Mouse (Mus musculus) ovary, postnatal 36 days (tissue): ENCODE measurements around the gene Cisd2.

Experiments
- DNase-seq: peaks from one replicate; pipeline ENCODE4 v3.0.0; 2022; ENCODE audit warnings: low spot score, mixed read lengths

Cisd2 gene

GRCm38 (mm10) chr3:135411056-135411455 is 12.7 kb downstream of the Cisd2 start:
- no peak for DNase-seq

GRCm38 (mm10) chr3:135409219-135409618 is 14.5 kb downstream of the Cisd2 start:
- DNase-seq, result no peak

DNA sequence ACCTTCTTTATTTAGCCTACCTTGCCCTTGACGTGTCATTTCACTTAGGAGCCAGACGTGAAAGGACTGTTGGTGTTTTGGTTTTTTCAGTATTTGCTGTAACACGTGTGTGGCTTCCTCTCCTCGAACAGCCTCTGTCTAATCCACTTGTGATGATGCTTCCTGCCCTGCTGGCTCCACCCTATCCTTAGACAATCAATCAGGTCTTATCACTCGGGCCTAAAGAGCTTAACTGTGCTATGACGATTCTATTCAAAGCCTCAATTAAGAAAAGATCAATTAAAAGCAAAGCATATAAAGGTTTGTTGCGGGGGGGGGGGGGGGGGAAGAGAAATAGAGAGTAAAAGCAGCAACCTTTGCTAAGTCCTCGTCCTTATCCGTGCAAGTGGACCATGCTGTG is 16.4 kb downstream of the Cisd2 start:
- DNase-seq, result no peak

GRCm38 (mm10) chr3:135404599-135404998 is 19.1 kb downstream of the Cisd2 start:
- DNase-seq, result no peak

DNA sequence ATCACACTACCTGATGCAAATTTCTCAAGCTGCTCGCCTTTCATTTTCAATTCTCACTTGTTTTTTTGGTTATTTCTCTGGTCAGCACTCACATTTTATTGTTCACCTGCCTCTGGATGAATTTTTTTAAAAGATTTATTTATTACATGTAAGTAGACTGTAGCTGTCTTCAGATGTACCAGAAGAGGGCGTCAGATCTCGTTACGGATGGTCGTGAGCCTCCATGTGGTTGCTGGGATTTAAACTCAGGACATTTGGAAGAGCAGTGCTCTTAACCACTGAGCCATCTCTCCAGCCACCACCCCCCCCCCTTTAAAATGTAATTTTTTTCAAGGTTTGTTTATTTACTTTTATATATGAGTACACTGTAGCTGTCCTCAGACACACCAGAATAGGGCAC is 19.9 kb downstream of the Cisd2 start:
- no peak for DNase-seq

DNA sequence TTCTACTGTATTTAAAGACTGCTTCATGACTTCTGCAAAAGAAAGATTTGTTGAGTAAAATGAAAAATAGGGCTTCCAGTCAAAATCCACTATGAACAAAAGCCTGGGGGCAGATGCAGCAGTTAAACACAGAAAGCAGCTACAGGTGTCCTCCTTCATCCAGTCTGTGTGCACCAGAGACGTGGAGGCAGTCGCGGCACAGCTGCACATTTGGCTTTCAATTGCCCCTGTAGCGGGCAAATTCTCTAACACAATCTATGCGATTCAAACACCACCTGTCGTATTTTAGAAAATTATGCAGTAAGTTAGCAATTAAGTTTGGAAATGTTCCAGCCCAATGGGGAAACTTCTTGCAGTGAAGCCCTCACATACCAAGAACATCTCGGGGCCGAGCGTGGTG is 20.5 kb downstream of the Cisd2 start:
- no peak for DNase-seq

DNA sequence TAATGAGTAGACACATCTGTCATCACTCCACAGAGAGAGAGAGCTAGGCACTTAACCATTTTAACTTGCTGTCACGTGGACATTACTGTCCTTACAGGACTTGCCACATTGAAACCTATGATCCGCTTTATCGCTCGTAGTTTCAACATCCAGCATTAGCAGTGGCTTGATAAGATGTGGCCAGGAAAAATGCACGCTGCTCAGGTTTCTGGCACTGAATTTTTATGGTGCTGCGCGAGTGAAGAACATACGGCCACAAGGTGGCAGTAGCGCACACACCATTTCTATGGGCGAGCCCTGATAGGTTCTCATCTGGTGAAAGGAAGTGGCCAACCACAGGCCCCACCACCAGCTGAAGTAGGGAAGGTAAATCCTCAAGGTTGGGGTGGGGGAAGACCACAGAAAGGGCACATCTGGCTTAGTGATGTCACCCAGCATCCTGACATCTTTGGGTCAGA is 21.5 kb downstream of the Cisd2 start:
- DNase-seq, result peak; percentile 82

GRCm38 (mm10) chr3:135397112-135397511 is 26.6 kb downstream of the Cisd2 start:
- DNase-seq, result no peak

GRCm38 (mm10) chr3:135396081-135396480 is 27.6 kb downstream of the Cisd2 start:
- DNase-seq, result no peak

DNA sequence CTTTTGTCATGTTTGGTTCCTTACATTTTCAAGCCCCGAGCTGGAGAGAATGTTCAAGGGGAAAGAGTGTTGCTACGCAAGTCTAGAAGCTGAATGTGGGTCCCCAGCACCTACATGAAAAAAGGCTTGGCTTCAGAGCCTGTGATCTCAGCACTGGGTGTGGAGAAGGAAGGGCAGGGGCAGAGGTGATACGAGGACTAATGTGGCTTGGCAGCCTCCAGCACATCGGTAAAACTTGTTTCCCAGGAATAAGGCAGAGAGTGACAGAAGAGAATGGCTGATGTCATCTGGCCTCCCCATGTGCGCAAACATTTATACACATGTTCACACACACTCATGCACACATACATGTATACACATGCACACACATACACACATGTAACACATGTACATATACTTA is 28.6 kb downstream of the Cisd2 start:
- no peak for DNase-seq

- DNase-seq, result no peak
These were observed 30.5 kb downstream of the Cisd2 start for GRCm38 (mm10) chr3:135393186-135393585.

DNA sequence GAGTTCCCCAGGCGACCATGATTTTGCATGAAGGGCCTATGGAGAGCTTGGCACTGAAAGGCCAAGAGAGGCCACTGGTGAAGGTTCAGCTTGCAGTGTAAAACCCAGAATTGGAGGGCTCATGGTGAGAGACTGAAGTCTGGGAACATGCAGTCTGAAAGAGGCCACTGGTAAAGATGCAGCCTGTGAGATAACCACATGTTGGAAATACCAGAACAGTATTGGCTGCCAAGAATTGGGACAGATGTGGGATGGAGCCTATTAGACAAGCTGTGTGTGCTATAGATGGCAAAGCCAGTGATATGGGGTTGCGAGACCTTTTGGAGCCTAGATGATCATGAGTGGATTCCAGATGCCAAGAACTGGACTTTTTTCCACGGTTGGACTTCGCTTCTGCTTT is 43.9 kb downstream of the Cisd2 start:
- DNase-seq, result no peak

DNA sequence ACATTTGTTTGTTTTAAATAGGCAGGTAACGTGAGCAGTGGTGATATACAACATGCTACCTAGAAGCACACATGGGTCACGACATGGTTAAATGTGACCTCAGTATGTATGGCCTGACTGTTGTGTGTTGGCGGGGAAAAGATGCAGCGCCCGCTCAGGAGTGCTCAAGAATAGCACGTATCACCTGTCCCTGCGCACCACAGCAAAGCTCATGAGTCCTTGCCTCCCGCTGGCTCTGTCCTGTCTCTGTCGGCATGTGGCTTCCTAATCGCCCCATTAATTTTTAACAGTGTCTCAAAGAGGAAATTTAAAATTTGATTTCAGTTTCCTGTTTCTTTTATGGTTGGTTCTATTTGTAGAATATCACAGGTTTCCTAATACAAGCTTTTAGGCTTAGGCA is 46.3 kb downstream of the Cisd2 start:
- DNase-seq, result no peak

DNA sequence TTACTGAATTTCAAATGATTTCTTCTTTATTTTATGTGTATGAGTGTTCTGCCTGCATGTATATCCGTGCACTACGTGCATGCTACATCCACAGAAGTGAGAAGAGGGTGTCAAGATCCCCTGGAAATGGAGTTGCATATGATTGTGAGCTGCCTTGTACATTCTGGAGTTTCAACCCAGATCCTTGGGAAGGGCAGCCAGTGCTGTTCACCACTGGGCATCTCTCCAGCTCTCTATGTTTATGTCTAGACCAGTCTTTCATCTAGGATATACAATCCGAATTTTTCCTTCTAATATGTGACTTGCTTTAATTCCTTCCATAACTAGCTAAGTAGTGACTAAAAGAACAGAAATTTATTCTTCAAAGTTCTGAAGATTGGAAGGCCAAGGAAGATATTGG is 47.9 kb downstream of the Cisd2 start:
- no peak for DNase-seq

DNA sequence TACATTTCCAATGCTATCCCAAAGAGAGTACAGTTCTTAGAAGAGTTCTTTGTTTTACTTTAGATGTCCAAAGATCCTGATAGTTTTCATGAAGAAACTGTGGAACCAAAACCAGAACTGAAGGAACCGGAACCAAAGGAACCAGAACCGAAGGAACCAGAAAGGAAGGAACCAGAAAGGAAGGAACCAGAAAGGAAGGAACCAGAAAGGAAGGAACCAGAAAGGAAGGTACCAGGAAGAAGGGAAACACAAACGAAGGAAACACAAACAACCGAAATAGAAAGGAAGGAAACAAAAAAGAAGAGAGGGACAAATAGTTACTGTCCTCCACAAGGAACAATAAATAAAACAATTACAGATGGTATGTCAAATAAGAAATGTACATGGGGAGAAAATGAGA is 66.3 kb downstream of the Cisd2 start:
- no peak for DNase-seq
